In genomic region chr9:67955466-67956010, GRCm38 (mm10) we compare ENCODE assay signal across 14 mouse cellular contexts.
"Had no signal": no experiment of that assay in that cellular context is flagged by ENCODE, and none has a peak within 500 bp of the region (broad histone marks: within the 10 kb centered on the region; RNA-seq: fewer than 3 reads in every experiment).

No protein-coding gene starts in this region.

- H3K9me3 ChIP-seq: limb, embryonic 10.5 days; liver, embryonic 15.5 days; midbrain, embryonic 10.5 days; neural tube, embryonic 12.5 days had no signal

- H3K27ac ChIP-seq: left cerebral cortex, adult 2 months; limb, embryonic 10.5 days; liver, embryonic 15.5 days; midbrain, embryonic 10.5 days; neural tube, embryonic 12.5 days had no signal

- H3K9ac ChIP-seq: liver, embryonic 15.5 days; neural tube, embryonic 12.5 days had no signal

- H3K4me3 ChIP-seq: left cerebral cortex, adult 2 months; limb, embryonic 10.5 days; liver, embryonic 15.5 days; midbrain, embryonic 10.5 days; neural tube, embryonic 12.5 days had no signal

- H3K4me1 ChIP-seq: limb, embryonic 10.5 days; liver, embryonic 15.5 days; midbrain, embryonic 10.5 days; neural tube, embryonic 12.5 days had no signal

- DNase-seq: kidney, postnatal 25 days; lung, adult 2 months; lung, postnatal 36 days; midbrain, embryonic 14.5 days; right cerebral cortex, adult 18-20 months; right cerebral cortex, postnatal 25 days; spleen, adult 18-20 months; thymus, adult 18-20 months; thymus, postnatal 14 days had no signal
